Mouse (Mus musculus) ES-E14 (cell line): ENCODE measurements around the gene Psmd7. TPM values are rescaled to one million over a fixed set of nuclear protein-coding genes. Genes with fewer than 3 reads are reported as not detected.

ENCODE experiments used
- DNase-seq: peaks from one replicate; pipeline ENCODE4 v3.0.0-alpha.2; 2013; ENCODE audit warnings: low read depth, low spot score
- H3K27ac ChIP-seq: 2 replicates; pipeline ENCODE4 v1.5.1; 2012; ENCODE audit warnings: low read depth, mild to moderate bottlenecking, low read length, moderate library complexity, mixed read lengths; ENCODE audit not compliant: poor library complexity, insufficient read depth, severe bottlenecking
- H3K36me3 ChIP-seq: 2 replicates; pipeline ENCODE4 v1.6.1; 2012; ENCODE audit warnings: mild to moderate bottlenecking, low read length, moderate library complexity, mixed read lengths; ENCODE audit not compliant: control insufficient read depth, poor library complexity, insufficient read depth, severe bottlenecking
- H3K4me1 ChIP-seq, 2 experiments: fragments of 150-350 bp in 1 of 2; sonication (generic) in 1 of 2; 2 replicates each; pipeline ENCODE4 v1.6.1; 2012; ENCODE audit warnings: low read length in 2 of 2, mild to moderate bottlenecking in 1 of 2, mixed read lengths in 1 of 2; ENCODE audit not compliant: control insufficient read depth in 2 of 2, insufficient read depth in 2 of 2, poor library complexity in 1 of 2
- H3K4me3 ChIP-seq, 2 experiments: fragments of 150-350 bp in 1 of 2; sonication (generic) in 1 of 2; 2 replicates each; pipeline ENCODE4 v1.5.1; 2012; ENCODE audit warnings: low read length in 2 of 2, low read depth in 1 of 2, mild to moderate bottlenecking in 1 of 2, mixed read lengths in 1 of 2; ENCODE audit not compliant: insufficient read depth in 1 of 2, poor library complexity in 1 of 2, severe bottlenecking in 1 of 2
- H3K9ac ChIP-seq: 2 replicates; pipeline ENCODE4 v1.6.1; 2012; ENCODE audit warnings: low read depth, mild to moderate bottlenecking, low read length, mixed read lengths; ENCODE audit not compliant: poor library complexity, insufficient read depth, severe bottlenecking
- H3K9me3 ChIP-seq: fragments of 150-350 bp; sonication (generic); 2 replicates; pipeline ENCODE4 v1.6.1; 2012; ENCODE audit warnings: low read depth, mild to moderate bottlenecking, low read length; ENCODE audit not compliant: control insufficient read depth, insufficient read depth
- CHD2 ChIP-seq: IDR thresholded peaks from 2 replicates; pipeline ENCODE4 v1.6.1; 2014; ENCODE audit warnings: mild to moderate bottlenecking, low read depth, low read length, inconsistent platforms
- HCFC1 ChIP-seq: IDR thresholded peaks from 2 replicates; pipeline ENCODE4 v1.6.1; 2012; ENCODE audit warnings: low read length, inconsistent platforms, borderline replicate concordance; ENCODE audit not compliant: insufficient read depth
- MAFK ChIP-seq: IDR thresholded peaks from 2 replicates; pipeline ENCODE4 v1.6.1; 2014; ENCODE audit warnings: mild to moderate bottlenecking, low read depth, low read length, inconsistent platforms; ENCODE audit not compliant: insufficient read depth
- ZC3H11A ChIP-seq: IDR thresholded peaks from 2 replicates; pipeline ENCODE4 v1.6.1; 2012; ENCODE audit warnings: low read depth, mild to moderate bottlenecking, inconsistent platforms, low read length, borderline replicate concordance
- ZNF384 ChIP-seq: IDR thresholded peaks from 2 replicates; pipeline ENCODE4 v1.6.1; 2012; ENCODE audit warnings: low read depth, low read length, inconsistent platforms
- in situ Hi-C, 2 experiments: fragments of 600-800 bp; cut with MboI; formaldehyde crosslinking; loops; one replicate each; pipeline ENCODE4 v1.15.1; 2025; ENCODE audit warnings: low sequenced_read_pairs in 2 of 2, inconsistent platforms in 1 of 2; ENCODE audit not compliant: unreplicated experiment in 2 of 2
- total RNA-seq: library from RNA; depleted of rRNA; stranded (reverse); fragments of 300-350 nt; gene quantifications from 2 replicates; pipeline ENCODE4 v1.2.3, GENCODE M21; 2012

The Psmd7 gene
- total RNA-seq, 1 experiment = 150 TPM

DNA sequence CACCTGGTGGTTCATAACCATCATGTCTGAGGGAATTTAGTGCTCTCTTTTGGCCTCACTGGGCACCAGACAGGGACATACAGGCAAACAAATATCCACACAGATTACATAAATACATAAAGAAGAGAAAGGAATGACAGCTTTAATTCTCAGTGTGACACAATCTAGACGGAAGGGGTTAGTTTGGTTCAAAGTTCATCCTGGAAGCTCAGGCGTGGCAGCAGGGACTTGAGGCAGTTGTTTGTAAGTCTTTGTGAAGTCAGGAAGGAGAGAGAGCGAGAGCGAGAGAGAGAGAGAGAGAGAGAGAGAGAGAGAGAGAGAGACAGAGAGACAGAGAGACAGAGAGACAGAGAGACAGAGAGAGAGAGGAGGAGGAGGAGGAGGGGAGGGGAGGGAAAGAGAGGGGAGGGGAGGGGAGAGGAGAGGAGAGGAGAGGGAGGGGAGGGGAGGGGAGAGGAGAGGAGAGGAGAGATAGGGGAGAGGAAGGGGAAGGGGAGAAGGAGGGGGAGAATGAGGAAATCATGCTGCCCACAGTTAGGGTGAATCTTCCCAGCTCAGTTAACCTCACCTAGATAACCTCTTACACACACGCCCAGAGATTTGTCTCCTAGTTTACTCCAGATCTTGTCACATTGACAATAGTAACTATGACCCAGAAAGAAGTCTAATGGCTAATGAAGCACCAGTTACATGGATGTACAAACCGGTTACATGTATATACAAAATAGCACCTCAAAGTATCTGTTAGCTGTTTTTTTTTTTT is 5.9 kb upstream of the Psmd7 start:
- no peaks in the 10 kb centered on the region for H3K36me3 ChIP-seq
- H3K4me1 ChIP-seq = peaks cover 0 to 8% of the 10 kb centered on the region in 2 experiments; a peak in 2 of 4 replicates
- in situ Hi-C loops = no loop called here
- H3K9ac ChIP-seq = no peak overlapping the region
- DNase-seq = no peak
- no peaks in the 10 kb centered on the region for H3K9me3 ChIP-seq
- H3K27ac ChIP-seq = peak overlapping the region; percentile 59; the same call in 1 of the 2 replicates
- TF ChIP-seq HCFC1 = no peak
- TF ChIP-seq ZNF384 = 0 out of 2 replicates have a peak, but pooled peaks have one; percentile 45
- no peak overlapping the region for H3K4me3 ChIP-seq

DNA sequence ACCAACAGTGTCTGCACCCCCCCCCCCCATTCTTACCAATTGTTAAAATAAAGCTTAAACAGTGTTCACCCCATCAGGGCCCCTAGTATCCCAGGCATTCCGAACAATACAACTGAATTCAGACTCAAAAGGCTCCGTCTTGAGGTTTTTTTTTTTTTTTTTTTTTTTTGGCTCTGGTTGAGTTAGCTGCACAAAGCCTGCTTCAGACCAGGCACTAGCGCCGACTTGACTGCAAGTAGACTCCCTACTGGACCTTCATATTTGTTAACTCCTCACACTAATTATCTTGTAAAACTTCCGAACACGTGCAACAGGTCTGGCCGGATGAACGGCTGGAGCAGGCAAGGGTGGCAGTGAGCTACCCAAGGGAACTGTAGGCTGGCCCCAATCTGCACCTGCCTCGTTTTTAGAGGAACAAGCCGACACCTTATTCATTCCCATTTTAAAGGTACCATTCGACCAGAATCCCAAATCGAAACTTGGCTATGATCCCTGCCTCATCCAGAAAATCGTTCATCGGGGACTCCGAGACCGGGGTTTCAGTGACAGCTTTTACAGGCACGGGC is 752 bp downstream of the Psmd7 start:
- H3K4me3 ChIP-seq = peak overlapping the region; percentile 79 to 96
- no peak for DNase-seq
- H3K36me3 ChIP-seq = peaks cover 32% of the 10 kb centered on the region
- peak; percentile 83 for TF ChIP-seq ZNF384
- TF ChIP-seq CHD2 = no peak
- TF ChIP-seq ZC3H11A = no peak
- TF ChIP-seq MAFK = no peak
- TF ChIP-seq HCFC1 = no peak
- H3K9ac ChIP-seq = peak overlapping the region; percentile 97
- H3K4me1 ChIP-seq = peaks cover 0 to 2% of the 10 kb centered on the region in 2 experiments; a peak in 1 of 4 replicates
- peak overlapping the region; percentile 76 for H3K27ac ChIP-seq
- no peaks in the 10 kb centered on the region for H3K9me3 ChIP-seq
- in situ Hi-C loops = no loop called here

DNA sequence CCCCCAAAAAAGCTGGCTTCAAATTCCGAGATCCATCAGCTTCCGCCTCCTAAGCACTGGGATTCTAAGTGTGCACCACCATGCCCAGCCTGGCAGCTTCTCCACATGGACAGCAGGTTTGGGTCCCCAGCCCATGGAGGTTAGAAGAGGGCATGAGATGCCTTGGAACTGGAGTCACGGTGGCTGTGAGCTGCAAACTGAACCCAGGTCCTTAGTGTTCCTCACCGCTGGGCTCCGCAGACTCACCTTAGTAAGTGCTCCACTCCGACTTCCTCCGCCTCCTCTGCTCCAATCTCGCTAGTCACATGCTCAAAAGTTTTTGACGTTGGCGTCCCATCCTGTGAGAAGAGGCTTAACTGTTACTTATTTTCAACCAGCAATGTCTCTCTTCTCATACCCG is 6.1 kb downstream of the Psmd7 start:
- Histone ChIP-seq H3K9me3 (no peaks in the 10 kb centered on the region), H3K4me1 (peaks cover 0 to 6% of the 10 kb centered on the region in 2 experiments; a peak in 1 of 4 replicates), H3K27ac (no peak overlapping the region), H3K4me3 (no peak overlapping the region), H3K36me3 (peaks cover 65% of the 10 kb centered on the region), H3K9ac (no peak overlapping the region)
- no peak for DNase-seq
- no peak for TF ChIP-seq ZNF384
- TF ChIP-seq CHD2 = no peak
- TF ChIP-seq ZC3H11A = no peak
- no peak for TF ChIP-seq MAFK
- no peak for TF ChIP-seq HCFC1
- in situ Hi-C loops = no loop called here

DNA sequence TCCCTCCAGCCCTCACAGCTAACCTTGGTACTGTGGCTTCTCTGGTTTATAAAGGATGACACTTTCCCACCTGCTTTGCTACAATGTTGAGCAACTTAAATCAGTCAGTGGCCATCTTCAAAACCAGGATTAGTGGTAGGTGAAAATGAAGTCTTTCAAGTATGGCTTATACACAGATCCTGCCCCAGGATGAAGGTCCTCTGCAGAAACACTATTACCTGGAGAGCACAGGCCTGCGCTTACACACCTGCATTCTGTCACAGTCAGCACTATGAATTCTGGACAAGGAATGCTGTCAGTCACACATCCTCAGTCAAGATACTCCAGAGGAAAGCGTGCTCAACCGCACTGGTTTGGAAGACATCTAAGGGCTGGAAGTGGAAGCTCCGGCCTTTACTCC is 6.7 kb downstream of the Psmd7 start:
- Histone ChIP-seq H3K9ac (no peak overlapping the region), H3K36me3 (peaks cover 65% of the 10 kb centered on the region), H3K9me3 (no peaks in the 10 kb centered on the region), H3K4me1 (peaks cover 0 to 6% of the 10 kb centered on the region in 2 experiments; a peak in 1 of 4 replicates), H3K4me3 (no peak overlapping the region), H3K27ac (no peak overlapping the region)
- in situ Hi-C loops = no loop called here
- TF ChIP-seq MAFK = no peak
- no peak for TF ChIP-seq ZC3H11A
- no peak for TF ChIP-seq HCFC1
- no peak for TF ChIP-seq ZNF384
- no peak for TF ChIP-seq CHD2
- no peak for DNase-seq
